Mouse (Mus musculus) cerebellum, adult 2 months (tissue): ENCODE data around the gene Dscaml1. TPM values are rescaled to one million over a fixed set of nuclear protein-coding genes. Genes with fewer than 3 reads are reported as not detected.

Experiments
- DNase-seq, 2 experiments: peaks; one replicate each; pipeline ENCODE4 v3.0.0; 2021
- H3K27ac ChIP-seq: fragments of 200-500 bp; 2 replicates; pipeline ENCODE4 v1.5.1; 2012; ENCODE audit warnings: low read length, control low read depth, inconsistent platforms; ENCODE audit not compliant: insufficient read depth
- H3K27me3 ChIP-seq: fragments of 200-500 bp; 2 replicates; pipeline ENCODE4 v1.6.1; 2012; ENCODE audit warnings: inconsistent platforms, mild to moderate bottlenecking, low read length, moderate library complexity; ENCODE audit not compliant: control insufficient read depth, insufficient read depth
- H3K4me1 ChIP-seq: fragments of 200-500 bp; 2 replicates; pipeline ENCODE4 v1.6.1; 2011; ENCODE audit warnings: low read length; ENCODE audit not compliant: control insufficient read depth, insufficient read depth
- H3K4me3 ChIP-seq: fragments of 200-500 bp; replicated peaks from 2 replicates; pipeline ENCODE3; 2011; ENCODE audit warnings: mild to moderate bottlenecking, low read depth, low read length, control low read depth; ENCODE audit not compliant: insufficient read depth
- CTCF ChIP-seq: fragments of 200-500 bp; IDR thresholded peaks from 2 replicates; pipeline ENCODE4 v1.5.1; 2011; ENCODE audit warnings: low read depth, mild to moderate bottlenecking, control low read depth, low read length, moderate library complexity, borderline replicate concordance; ENCODE audit not compliant: insufficient read depth
- POLR2A ChIP-seq: fragments of 200-500 bp; IDR thresholded peaks from 2 replicates; pipeline ENCODE4 v1.6.1; 2011; ENCODE audit warnings: low read length, control low read depth, borderline replicate concordance; ENCODE audit not compliant: insufficient read depth
- WGBS: fragments of 180-500 bp; shearing (Covaris S2); methylation state at CpG from one replicate; pipeline ENCODE4 v1.1.7; 2018; 5-methylcytosine and 5-hydroxymethylcytosine counted together
- polyA plus RNA-seq: library from polyadenylated mRNA; depleted of rRNA; stranded (reverse); fragments of >200 nt; gene quantifications from 2 replicates; pipeline ENCODE4 v1.2.3, GENCODE M21; 2012

Dscaml1 gene
- polyA plus RNA-seq, 1 experiment: 23.4 TPM

DNA sequence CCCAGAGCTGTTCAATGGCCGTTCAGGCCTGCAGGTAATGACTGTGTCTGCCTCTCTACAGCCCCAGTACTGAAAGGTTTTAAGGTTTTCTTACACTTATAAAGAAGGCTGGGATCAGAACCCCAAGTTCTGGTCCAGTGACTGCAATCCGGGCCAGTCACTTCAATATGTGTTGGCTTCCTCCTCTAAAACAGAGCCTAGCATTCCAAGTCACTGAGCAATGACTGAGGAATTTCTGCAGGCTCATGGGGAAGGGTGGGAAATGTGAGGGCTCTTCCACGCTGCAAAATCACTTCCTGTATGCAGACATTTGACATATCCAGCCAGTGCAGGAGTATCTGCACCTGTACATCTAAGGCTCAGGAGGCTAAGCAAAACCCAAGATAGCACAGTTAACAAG is 233.8 kb downstream of the Dscaml1 start:
- peaks cover 16% of the 10 kb centered on the region for H3K4me1 ChIP-seq
- 81% methylated on average over 3 of the region's 3 CpGs for WGBS
- no peak for DNase-seq

DNA sequence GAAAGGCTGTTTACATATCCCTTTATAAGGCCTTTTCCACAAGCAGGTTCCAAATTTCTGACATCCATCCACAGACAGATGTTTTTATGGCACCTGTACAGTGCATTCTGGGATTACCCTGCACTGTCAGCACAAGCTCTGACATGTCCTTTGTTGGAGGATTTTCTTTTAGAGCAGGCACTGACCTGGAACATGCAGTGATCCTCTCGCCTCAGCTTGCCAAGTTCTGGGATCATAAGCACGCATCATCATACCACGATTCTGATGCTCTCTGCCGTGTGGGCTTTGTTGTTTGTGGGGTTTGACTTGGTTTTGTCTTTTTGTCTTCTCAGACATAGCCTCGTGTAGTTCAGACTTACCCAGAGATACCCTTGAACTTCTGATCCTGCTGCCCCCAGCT is 236.0 kb downstream of the Dscaml1 start:
- peaks cover 18% of the 10 kb centered on the region for H3K4me1 ChIP-seq

More for the DNA sequence above, 233.8 kb downstream of the Dscaml1 start:
- Histone ChIP-seq H3K27me3 (no peaks in the 10 kb centered on the region), H3K27ac (no peak overlapping the region), H3K4me3 (no peak overlapping the region)
- TF ChIP-seq POLR2A (no peak), CTCF (no peak)

DNA sequence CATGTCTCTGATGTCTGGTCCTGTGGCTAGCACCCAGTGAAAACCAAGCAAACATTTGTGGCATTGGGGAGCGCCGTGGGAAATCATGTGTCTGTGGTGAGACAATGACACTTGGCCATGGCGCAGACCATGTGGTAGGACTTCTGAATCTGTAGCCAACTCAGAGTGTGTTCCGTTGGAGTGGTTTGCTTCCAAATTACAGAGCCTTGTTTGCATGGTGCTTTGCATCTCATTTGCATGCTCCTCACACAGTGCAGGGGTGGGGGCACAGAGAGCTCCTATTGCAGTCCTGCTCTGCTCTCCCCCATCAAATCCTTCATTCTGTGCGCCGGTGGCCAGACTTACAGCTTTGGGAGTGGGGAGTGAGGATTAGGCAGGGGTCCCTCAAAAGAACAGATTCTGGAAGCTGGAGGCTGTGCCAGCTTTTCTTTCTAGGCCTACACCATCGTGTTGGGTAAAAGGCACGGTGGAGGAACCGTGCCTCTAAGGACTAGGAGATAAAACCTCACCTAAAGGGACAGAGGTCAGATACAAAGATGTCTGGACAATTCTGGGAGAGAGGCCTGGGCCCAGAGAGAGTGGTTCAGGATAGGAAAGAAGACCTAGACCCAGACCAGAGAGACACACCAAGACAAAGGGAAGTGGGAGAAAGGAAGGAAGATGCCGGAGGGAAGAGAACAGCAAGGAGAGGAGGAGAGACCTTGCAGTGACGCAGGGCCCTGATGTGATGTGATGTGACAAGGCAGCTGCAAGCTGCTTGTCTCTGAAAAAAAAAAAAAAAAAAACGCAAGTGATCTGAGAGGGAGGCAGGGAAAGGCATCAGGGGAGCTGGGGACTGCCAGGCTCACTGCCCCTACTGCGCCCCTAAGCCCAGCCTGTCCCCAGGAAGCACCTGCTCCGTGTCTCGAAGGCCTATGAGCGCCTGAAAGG is 237.2 kb downstream of the Dscaml1 start:
- TF ChIP-seq CTCF: no peak
- no peak for TF ChIP-seq POLR2A
- DNase-seq: peak in 1 of 2 experiments; percentile 36
- WGBS: 56% methylated on average over 16 of the region's 16 CpGs
- H3K27ac ChIP-seq: no peak overlapping the region
- H3K27me3 ChIP-seq: no peaks in the 10 kb centered on the region
- H3K4me3 ChIP-seq: no peak overlapping the region
- peaks cover 18% of the 10 kb centered on the region for H3K4me1 ChIP-seq

More for the DNA sequence above, 236.0 kb downstream of the Dscaml1 start:
- Histone ChIP-seq H3K27ac (no peak overlapping the region), H3K27me3 (no peaks in the 10 kb centered on the region), H3K4me3 (no peak overlapping the region)
- DNase-seq: no peak
- 60% methylated on average over 5 of the region's 5 CpGs for WGBS
- TF ChIP-seq POLR2A (no peak), CTCF (no peak)

DNA sequence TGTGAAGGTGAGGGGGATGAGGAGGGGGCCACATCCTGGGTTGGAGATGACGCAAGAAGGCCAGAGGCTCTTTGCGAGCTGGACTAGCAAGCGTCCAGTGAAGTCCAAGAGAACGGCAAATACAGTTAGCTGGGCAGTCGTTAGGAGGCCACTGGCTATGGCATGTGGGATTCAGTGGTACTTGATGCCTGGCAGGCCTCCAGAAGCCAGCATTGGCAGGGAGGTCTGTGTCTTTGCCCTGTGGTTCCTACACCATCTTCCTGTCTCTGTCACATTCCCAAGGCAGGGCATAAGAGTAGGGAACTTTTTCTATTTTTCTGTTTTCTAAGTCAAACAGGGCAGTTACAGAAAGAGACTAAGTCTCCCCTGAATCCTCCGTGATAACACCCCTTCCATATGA is 237.9 kb downstream of the Dscaml1 start:
- TF ChIP-seq POLR2A (no peak), CTCF (no peak)
- 70% methylated on average over 6 of the region's 6 CpGs for WGBS
- Histone ChIP-seq H3K4me3 (no peak overlapping the region), H3K4me1 (peaks cover 18% of the 10 kb centered on the region), H3K27ac (no peak overlapping the region), H3K27me3 (no peaks in the 10 kb centered on the region)
- DNase-seq: no peak

DNA sequence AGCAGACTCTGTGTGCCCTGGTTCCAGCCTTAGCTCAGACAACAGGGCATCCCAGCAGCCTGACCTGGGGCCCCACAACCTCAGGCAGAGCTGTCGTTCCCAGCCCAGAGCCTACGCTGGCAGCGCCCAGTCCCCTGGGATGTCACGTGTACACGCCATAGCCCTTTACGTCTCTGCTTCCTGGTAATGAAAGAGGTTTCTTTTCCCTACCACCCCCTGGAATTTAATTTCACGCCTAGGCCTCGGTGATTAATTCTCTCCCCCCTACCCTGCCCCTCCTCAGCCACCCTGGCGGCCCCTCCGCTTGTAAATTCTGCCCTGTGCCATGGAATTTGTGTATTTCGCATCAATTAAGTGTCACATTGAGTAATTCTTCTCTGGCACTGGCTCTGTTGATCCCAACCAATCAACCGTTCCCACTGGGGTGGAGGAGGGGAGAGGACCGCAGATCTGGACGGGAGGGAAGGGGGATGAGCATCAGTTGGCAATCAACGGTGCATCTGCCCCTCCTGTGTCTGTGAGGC is 238.5 kb downstream of the Dscaml1 start:
- DNase-seq: no peak
- H3K27me3 ChIP-seq: no peaks in the 10 kb centered on the region
- no peak overlapping the region for H3K4me3 ChIP-seq
- WGBS: 66% methylated on average over 15 of the region's 15 CpGs
- no peak overlapping the region for H3K27ac ChIP-seq
- H3K4me1 ChIP-seq: peaks cover 18% of the 10 kb centered on the region
- no peak for TF ChIP-seq POLR2A
- no peak for TF ChIP-seq CTCF

DNA sequence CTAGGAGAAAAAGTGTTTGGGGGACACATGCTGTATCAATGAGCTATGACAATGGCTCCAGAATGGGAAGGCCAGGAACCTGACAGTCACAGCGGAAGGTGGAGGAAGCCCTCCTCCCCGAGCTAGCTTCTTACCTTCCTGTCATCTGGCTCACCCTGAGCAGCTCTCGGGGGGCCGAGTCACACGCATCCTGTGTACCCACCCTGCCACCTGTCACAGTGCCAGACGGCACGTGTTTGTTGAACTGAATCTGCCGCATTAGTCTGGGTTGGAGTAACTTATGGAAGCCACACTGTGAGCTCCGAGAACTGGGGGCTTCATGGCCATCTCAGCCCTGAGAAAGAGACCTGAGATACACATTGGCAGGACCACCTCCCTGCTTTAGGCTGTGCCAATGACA is 249.5 kb downstream of the Dscaml1 start:
- Histone ChIP-seq H3K27me3 (no peaks in the 10 kb centered on the region), H3K27ac (no peak overlapping the region), H3K4me3 (no peak overlapping the region), H3K4me1 (peaks cover 16% of the 10 kb centered on the region)
- DNase-seq: no peak
- WGBS: 47% methylated on average over 9 of the region's 9 CpGs
- TF ChIP-seq CTCF (no peak), POLR2A (no peak)

DNA sequence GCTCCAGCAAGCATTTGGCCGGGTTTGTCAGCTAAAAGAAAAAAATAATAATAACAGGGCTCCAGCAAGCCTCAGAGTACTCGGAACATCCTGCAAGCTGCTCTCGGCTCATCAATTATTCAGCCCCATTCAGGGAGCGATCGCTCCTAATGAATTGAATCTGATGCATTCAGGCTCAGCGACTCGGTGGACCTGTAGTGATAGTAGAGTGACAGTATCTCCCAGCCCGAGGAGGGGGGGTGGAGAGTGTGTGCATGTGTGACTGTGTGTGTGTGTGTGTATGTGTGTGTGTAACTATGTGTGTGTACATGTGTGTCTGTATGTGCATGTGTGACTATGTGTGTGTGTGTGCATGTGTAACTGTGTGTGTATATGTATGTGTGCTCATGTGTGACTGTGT is 250.2 kb downstream of the Dscaml1 start:
- DNase-seq: no peak
- Histone ChIP-seq H3K27ac (no peak overlapping the region), H3K27me3 (no peaks in the 10 kb centered on the region), H3K4me1 (peaks cover 16% of the 10 kb centered on the region), H3K4me3 (no peak overlapping the region)
- WGBS: 69% methylated on average over 8 of the region's 8 CpGs
- TF ChIP-seq CTCF: no peak
- no peak for TF ChIP-seq POLR2A
